Mouse (Mus musculus): ENCODE results near the gene Arl8a.
A peak's percentile ranks its signal among the peaks of the same experiment; 100 is the strongest.

The Arl8a gene

GRCm38 (mm10) chr1:135133678-135134435 is 12.8 kb upstream of the Arl8a start:
- no peak for DNase-seq (ENCODE audit: low read depth, low spot score)

- no peak for DNase-seq (ENCODE audit: low read depth, low spot score)
Measured at GRCm38 (mm10) chr1:135135111-135135787, 11.4 kb upstream of the Arl8a start.

- DNase-seq (ENCODE audit: low read depth, low spot score), result peak; percentile 72
Measured at GRCm38 (mm10) chr1:135136500-135136899, 10.1 kb upstream of the Arl8a start.

GRCm38 (mm10) chr1:135139906-135140305 is 6.7 kb upstream of the Arl8a start:
- DNase-seq (ENCODE audit: low read depth, low spot score), result no peak

GRCm38 (mm10) chr1:135142452-135142851 is 4.2 kb upstream of the Arl8a start:
- no peak for DNase-seq (ENCODE audit: low read depth, low spot score)

- DNase-seq (ENCODE audit: low read depth, low spot score), result no peak
Measured at GRCm38 (mm10) chr1:135143940-135144339, 2.7 kb upstream of the Arl8a start.

GRCm38 (mm10) chr1:135146946-135147701 is 500 bp downstream of the Arl8a start:
- peak; percentile 84 for DNase-seq (ENCODE audit: low read depth, low spot score)

GRCm38 (mm10) chr1:135147702-135148058 is 1.1 kb downstream of the Arl8a start:
- DNase-seq (ENCODE audit: low read depth, low spot score), result no peak

- DNase-seq (ENCODE audit: low read depth, low spot score), result no peak
Measured at GRCm38 (mm10) chr1:135148476-135148875, 1.9 kb downstream of the Arl8a start.

- DNase-seq (ENCODE audit: low read depth, low spot score), result no peak
Measured at GRCm38 (mm10) chr1:135148996-135149395, 2.4 kb downstream of the Arl8a start.

GRCm38 (mm10) chr1:135154011-135154410 is 7.4 kb downstream of the Arl8a start:
- no peak for DNase-seq (ENCODE audit: low read depth, low spot score)

GRCm38 (mm10) chr1:135154411-135154959 is 7.9 kb downstream of the Arl8a start:
- peak; percentile 79 for DNase-seq (ENCODE audit: low read depth, low spot score)

GRCm38 (mm10) chr1:135156300-135156699 is 9.7 kb downstream of the Arl8a start:
- no peak for DNase-seq (ENCODE audit: low read depth, low spot score)

GRCm38 (mm10) chr1:135158633-135159032 is 12.0 kb downstream of the Arl8a start:
- no peak for DNase-seq (ENCODE audit: low read depth, low spot score)

- no peak for DNase-seq (ENCODE audit: low read depth, low spot score)
Measured at GRCm38 (mm10) chr1:135159074-135159473, 12.4 kb downstream of the Arl8a start.

- DNase-seq (ENCODE audit: low read depth, low spot score), result no peak
Measured at GRCm38 (mm10) chr1:135159556-135160123, 13.0 kb downstream of the Arl8a start.

- no peak for DNase-seq (ENCODE audit: low read depth, low spot score)
Measured at GRCm38 (mm10) chr1:135160411-135161050, 13.9 kb downstream of the Arl8a start.

GRCm38 (mm10) chr1:135162720-135163119 is 16.1 kb downstream of the Arl8a start:
- no peak for DNase-seq (ENCODE audit: low read depth, low spot score)

- no peak for DNase-seq (ENCODE audit: low read depth, low spot score)
Measured at GRCm38 (mm10) chr1:135167435-135167834, 20.8 kb downstream of the Arl8a start, which contains the start of gene Gpr37l1. TSS of gene Gpr37l1 (minus strand) at chr1:135167681.

GRCm38 (mm10) chr1:135168453-135169200 is 22.0 kb downstream of the Arl8a start:
- DNase-seq (ENCODE audit: low read depth, low spot score), result no peak

Measured in skeletal muscle tissue, adult 2 months (tissue).